Mouse (Mus musculus) spleen, adult 12 weeks (tissue): Measurements from ENCODE around the gene Oxgr1.
"Not testable (repeated sequence)": the region's sequence is repeated elsewhere in the genome, so short reads cannot be mapped to it uniquely, and the experiment has no call there.

Experiments
- DNase-seq: peaks from one replicate; pipeline ENCODE4 v3.0.0; 2022; ENCODE audit warnings: low spot score

Gene Oxgr1

DNA sequence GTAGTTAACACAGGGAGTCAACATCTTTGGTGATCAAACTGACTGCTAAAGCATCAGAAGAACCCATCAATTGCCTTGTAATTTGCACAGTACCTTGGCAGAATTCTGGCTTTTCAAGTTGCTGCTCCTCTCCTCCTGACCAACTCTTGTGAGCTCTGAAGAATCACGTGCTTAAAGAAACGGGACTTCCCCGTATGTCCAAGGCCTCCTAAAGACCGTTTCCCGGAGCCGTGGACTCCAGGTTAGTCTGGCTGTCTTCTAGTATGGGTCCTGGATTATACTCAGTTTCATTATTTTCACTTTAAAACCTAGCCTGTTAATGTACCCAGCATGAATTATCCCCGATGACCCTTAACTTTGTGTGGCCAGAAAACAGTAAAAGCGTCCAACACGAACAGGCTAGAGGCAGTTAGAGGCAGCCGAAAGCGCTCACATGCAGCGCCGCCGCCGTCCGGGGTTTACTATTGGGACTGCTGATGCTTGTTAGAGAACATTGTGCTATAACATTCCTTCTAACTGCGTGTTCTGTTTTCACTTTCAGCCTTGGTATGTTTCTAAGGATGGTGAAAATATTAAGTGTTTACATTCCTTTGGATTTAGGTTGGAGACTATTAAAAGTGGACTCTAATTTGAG, at the start of gene Oxgr1:
TSS of gene Oxgr1 (minus strand) at position 249 of the 634 bp plus-strand sequence.
- no peak for DNase-seq

DNA sequence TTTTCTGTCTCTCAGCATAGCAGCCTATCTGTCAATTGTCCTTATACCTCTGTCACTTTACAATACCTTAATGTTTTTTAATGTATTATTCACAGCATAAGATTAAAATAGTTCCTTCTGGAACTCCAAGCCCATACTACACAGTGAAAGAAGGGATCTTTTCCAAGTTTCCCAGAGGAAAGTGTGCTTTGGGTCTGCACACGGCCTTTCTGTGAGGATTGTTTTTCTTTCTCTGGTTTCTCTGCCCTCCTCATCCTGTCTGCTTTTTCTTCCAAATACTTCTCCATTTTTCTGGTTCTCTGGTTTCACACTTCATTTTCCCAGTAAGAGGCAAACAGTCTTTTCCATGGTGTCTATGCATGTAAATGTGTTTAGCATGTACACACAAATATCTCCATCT, 48.2 kb upstream of the Oxgr1 start:
- DNase-seq = no peak

DNA sequence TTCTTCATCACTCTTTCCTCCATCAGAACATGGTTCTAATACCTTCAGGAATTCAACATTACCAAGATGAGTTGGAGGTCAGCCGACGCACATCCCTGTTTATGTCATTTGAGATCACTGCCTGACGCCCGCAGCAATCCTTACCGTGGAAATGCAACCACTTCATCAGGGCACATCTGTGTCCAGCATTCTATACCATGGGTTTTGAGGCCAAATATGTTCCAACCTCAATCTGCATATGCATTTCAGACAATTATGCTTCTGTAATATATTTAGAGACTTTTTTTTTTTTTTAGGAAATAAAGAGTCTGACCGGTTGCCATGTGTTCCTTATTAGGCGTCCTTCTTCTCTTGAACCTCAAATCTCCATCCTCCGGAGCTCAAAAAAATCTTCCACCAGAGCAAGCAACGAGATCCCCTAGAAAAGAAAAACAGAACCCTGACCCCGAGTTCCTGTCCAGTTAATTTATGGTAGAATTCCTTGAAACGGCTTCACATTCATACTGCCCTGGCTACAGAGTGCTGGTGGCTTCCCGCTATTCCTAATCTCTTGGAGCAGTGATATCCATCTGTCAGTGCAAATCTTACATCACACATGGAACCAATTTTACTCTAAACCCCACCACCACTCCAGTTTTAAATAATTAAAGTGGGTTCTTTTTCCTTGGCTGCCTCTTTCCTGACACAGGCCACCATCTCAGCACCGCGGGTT, 47.6 kb upstream of the Oxgr1 start:
- no peak for DNase-seq

DNA sequence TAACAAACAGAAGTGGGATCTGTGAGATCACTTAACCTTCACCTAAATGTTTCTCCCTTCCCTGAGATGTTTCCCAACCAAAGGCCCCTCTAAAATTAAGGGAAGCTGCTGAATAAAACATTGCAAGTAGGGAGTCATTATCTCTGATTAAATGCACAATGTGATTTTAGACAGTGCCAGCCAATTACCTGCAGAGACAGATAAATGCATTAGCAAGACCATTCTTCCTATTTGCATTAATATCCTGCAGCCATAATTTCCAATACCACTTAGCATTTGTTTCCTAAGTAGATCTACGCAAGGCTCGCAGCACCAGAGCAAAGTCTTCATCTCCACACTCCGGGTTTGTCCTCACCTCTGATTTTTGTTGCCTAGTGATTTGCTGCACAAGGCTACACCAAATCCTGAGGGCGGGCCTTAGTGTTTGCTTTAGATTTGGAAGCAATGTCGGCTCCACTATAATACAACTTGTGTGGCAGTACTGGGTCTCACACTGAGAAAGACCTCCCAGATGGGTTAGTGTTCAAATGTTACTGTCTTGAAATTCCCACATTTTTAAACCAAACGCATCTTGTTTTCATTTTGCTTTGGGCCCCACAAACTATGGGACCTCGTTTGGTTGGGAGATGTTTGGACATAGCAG, 46.9 kb upstream of the Oxgr1 start:
- no peak for DNase-seq

DNA sequence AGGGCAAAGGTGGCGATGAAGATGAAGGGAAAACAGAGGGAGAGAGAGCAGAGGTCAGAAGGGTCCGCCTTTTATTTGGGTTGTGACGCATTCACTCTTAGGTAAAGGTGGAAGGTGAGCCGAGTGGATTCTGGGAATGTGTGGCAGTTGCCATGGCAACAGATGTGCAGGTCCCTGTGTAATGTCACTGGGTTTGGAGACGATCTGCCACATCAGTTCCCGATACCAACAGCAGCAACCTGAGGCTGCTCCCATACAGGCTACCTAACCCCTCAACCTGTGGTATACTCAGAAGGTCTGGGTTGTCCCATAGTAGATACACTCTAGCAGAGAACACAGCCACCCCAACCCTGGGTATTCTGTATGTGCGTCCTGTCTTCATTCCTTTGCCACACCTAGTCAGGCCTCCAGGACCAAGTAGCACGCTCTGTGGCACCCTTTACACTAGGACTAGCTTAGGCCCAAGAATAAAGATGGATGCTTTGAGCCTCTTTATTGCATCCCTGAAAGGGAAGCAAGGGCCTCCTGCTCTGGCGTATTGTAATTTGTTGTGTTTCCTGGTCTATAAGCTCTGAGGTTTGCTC, 41.9 kb upstream of the Oxgr1 start:
- DNase-seq = no peak

DNA sequence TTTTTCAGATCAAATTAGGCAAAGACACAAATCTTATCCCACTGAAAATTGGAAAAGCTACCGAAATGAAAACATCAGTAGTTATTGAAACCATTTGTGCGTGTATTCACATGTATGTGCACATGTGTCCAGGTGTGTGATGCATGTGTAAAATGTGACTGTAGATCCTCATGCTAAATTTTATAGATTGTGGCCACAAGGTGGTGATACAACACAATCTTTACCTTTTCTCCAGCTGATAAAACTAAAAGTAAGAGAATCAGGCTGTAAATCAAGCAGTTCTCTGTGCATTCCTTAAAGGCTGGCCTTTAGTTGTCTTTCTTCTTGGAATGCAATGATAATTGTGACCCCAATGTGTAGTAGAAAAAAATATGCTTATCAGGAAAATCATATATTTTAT, 34.0 kb upstream of the Oxgr1 start:
- DNase-seq = no peak

DNA sequence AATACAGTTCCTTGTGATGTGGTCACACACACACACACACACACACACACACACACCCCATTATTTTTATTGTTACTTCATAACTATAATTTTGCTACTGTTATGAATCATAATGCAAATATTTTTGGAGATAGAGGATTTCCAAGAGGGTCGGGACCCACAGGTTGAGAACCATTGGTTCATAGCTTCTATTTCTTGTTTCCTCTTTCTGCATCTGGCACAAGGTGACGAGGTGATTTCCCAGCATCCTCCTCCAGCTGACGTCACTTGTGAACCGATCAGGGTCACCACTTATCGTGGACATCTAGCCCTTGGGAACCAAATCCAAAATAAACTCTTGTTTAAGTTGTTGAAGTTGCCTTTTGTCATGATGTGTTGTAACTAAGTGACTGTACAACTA, 33.5 kb upstream of the Oxgr1 start:
- no peak for DNase-seq

DNA sequence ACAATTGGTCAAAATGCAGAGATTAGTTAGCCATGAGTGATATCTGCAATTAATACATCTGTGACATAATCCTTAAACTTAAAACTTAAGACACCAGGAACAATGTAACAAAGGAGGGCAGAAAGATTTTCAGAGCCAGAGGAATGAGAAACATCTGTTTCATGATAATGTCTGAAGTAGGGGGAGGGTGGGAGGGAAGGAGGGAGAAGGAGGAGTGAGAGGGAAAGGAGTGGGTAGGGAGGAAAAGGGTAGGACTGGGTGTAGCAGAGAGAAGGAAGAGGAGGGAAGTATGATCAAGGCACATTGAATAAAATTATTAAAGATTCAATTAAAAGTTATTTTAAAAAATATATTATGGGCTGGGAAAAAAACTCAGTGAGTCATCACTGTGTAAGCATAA, 32.0 kb upstream of the Oxgr1 start:
- DNase-seq = no peak

DNA sequence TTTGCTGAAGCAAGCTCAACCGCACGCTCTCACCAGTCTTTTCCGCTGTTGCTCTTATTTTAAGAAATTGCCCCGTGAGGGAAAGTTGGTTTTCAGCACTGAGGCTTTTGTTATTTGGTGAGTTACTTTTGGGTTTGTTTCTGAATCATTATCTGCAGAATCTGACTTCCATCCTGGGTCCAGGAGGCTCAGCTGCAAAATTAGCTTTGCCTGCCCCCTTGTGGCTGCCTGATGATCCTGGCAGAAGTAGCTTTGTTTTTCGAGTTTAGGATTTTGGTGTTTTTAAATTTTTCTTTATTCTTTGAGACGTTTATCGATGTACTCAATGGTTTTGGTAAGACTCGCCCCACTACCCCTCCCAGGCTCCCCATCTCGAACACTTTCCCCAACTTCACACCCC, 18.9 kb upstream of the Oxgr1 start:
- no peak for DNase-seq

DNA sequence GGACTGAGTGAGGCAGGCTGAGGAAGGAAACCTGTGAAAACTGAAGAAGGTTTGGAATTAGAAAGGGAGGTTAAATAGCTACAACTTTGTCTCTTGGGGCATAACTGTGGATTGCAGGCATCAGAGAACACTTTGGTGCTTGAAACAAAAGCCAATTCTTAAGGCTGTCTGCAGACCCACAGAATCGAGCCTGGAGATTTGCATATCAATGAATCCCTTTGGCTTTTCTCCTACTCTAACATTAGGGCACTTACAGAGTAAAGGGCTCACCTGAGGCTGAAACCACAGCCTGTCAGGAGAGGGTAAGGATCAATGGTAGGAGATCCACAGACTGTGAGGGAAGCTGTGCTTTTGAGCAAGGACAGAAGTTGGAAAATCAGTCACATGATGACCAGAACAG, 8.8 kb downstream of the Oxgr1 start:
- DNase-seq = no peak

DNA sequence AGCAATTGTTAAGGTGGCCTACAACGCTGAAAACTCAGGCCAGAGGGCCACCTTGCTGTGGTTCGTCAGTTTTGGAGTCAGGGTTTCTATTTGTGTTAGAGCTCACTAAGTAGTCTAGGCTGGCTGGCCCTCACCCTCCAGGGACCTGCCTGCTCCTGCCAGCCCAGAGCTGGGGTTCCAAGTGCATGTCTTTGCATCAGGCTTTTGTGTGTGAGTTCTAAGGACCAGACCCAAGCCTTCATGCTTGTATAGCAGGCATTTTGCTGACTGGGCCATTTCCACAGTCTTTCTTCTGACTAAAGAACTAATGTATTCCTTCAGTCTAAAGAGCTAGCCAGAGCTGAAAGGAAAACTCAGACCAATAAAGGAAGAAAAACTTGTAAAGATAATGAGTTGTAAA, 22.3 kb downstream of the Oxgr1 start:
- no peak for DNase-seq

DNA sequence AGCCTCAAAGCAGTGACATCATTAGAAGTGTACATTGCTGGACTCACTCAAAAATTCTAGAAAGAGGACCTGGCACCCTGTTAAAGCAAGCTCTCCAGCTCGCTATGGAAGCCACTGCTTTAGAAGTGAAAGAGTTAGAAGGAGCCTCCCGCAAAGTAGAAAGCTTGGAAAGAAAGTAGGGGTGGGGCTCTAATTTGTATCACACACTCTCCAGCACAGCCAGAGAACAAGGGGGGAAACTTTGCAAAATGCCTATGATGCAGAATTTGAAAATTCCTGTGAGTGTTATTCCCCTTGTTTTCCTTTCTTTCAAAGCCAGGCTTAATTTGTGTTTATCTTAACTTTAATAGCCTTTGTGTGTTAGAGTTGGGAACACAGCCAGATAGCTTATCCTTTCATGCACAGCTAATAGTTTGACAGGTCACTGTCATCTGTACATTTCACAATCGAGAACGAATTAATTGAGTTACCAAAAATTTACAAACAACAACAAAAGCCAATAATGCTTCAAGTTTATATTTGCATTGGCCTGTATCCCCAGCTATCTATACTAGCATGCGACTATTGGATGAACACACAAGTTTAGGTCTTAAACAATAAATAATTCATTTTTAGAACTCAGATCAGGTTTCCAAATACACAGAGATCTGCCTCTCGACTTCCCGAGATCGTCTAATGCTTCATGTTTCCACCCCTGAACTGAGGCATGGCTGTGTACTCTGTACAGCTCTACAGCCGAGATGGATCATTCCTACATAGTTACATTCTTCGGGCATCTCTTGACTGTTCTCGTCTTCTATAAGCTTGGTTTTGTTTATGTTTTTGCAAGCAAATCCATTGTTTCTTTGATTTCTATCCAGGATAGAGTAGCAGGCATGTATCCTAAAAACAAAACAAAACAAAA, 32.0 kb downstream of the Oxgr1 start:
- DNase-seq = no peak

DNA sequence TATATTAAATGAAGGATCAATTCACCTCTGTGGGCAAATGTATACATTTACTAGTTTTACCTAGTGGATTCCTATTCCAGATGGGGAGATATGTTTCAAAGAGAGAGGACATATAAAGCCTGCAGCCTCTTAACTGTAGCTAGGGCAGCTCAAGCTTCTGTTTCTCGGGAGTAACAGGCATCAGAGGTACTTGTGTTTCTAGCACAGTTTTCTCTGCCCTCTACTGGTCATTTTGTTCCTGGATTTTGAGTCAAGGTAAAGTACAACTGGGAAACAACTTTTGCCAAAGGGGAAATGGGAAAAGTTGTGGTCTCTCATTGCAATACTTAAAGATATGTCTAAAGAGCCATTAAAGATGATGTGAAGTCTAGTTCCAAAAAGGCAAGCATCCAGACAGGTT, 37.1 kb downstream of the Oxgr1 start:
- no peak for DNase-seq

DNA sequence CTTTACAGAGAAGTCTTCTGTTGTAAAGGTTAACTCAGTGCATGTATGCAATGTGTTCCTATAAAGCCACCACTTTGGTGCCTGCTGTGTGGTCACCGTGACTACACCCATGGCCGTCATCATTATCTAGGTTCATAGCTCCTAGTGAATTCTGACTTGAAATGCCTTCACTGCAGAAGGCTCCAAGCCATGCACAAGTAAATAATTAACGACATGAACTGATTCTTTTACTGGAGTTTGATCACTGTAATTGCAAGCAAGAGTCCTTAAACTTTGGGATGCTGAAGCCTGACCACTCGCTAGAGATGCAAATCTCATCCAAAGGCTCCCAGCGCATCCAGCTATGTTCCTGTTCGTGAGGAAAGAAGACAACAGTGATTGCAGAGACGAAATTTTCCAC, 38.6 kb downstream of the Oxgr1 start:
- no peak for DNase-seq

DNA sequence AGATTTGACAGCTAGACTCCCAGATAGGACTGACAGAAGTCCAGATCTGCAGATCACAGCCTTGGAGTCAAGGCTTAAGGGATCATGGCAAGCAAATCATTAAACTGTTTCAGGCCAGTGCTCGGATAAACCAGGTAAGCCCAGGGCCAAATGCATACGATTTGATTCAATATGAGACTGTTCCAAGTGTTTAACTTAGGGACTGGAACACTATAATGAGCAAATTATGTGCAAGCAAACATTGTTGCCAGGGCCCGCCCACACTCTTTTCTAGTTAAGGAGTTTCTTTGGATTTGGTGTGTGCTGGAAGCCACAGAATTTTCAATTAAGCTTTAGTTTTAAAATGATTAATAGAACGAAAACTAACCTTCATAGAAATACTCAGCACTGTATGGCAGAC, 39.6 kb downstream of the Oxgr1 start:
- DNase-seq = no peak

DNA sequence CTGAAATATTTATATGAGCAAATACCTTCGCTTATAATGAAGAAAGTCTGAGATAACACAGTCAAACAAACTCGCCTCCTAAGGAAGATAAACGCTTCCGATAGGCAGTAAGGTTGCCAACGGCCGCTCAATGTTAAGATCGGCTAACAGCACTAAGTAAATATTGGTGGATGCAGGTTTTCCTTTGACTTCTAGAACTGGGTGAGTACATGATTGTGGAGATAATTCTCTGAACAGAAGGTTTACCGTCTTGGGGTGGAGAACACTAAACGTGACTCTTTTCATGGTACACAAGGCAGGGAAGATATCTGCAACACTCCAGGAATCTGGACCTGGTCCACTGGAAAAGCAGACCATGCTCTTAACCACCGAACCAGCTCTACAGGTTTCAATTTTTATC, 52.6 kb downstream of the Oxgr1 start:
- DNase-seq = no peak

DNA sequence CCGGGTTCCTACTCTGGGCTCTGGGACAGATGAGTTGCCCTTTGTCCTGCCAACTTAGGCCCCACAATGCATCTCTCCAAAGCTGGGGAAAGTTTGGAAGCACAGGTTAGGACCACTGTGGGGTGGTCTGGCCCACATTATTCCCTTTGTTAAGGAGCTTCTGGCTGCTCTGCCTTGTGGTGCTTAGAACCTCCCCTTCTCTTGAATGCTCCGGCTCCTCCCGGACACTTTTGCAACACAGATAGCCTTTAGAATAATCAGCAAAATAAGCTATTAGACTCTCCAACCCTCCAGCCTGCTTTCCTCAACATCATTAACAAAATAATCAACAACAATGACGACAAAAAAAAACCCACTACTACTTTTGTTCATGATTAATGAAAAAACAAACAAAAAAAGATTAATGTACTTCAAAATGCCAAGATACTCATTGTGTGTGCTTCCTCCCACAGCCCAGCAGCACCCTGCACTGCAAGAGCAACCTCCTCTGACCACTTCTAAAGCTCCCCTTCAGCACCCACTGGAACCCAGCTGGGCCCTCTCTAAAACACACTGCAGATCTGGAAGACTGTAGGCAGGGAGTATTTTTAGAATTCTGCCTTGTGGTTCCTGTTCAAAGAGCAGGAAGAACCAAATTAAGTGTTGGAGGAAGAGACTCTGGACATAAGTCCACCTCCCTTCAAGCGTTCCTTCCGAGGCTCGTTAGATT, 53.1 kb downstream of the Oxgr1 start:
- DNase-seq = no peak

DNA sequence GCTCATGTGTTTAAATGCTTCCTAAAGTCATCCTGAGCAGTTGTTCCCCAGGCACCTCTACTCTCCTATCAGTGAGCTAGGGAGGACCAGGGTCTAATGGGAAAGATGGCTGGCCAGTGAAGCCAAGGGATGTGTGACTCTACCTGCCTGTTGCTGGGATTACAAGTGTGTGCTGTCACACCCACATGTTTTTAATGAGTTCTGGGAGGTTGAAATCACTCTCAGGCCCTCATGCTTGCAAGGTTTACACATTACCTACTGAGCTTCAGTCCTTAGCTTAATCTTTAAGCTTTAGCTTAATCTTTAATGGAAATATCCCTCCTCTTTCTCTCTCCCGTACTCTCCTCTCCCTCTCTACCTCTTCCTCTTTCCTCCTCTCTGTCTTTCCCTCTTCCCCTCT, 55.0 kb downstream of the Oxgr1 start:
- DNase-seq = no peak

DNA sequence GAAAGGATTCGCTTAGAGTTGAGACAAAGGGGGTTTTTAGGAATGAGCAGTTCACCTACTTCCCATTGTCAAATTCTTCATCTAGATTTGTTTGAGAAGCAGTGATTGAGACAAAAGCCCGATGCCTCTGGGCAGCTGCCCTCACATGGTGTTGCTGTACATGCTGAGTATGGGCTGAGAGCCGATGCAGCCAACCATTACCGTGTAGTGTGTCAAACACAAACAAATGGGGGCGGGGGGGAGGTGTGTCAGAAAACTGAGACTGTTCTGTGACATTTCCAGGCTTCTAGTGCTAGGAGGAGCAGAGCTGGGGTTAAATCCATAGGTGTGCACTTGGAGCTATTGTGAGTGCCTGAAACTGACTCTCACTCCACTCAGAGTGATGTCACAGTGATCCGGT, 55.5 kb downstream of the Oxgr1 start:
- DNase-seq = no peak

DNA sequence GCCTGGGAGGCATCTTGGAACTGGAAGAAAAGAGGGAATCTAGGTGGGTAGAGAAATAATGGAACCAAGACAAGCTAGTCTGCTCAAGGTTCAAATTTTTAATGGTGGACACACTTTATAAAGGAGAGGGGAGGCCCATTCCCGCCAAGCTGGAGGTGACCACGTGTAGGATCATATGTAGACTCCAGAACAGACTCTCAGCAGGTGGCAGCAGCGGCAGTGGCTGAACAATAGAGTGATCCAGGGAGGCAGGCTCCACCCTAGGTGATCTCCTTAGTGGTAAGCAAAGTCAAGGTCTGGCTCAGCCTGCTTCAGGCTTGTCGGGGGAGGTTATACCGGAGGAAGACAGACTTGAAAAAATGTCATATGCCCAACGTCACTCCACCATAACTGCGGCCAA, 55.9 kb downstream of the Oxgr1 start:
- DNase-seq = not testable (repeated sequence)

DNA sequence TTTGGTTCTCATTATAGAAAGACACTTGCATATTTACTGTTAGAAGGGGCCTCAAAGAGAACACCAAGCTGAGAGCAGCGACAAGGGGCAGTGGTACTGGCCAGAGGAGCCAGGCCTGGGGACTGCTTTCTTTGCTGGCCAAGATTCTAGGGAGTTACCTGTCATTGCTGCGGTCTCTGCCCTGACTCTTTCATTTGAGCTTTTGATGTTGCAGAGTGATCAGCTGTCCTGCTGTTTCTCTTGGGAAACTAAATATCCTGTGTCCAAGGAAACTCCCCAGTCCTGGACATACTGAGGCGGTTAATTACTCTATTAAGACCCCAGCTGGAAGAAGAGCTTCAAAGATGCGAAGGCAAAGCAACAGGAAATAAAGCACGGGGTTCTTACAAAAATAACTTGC, 60.9 kb downstream of the Oxgr1 start:
- no peak for DNase-seq
